Mouse (Mus musculus) layer of hippocampus, adult 9-11 months (tissue): ENCODE data around the gene Gm20661.

Experiments
- DNase-seq: peaks from one replicate; pipeline ENCODE4 v3.0.0; 2022

Gm20661 gene

GRCm38 (mm10) chr9:107982681-107983346 lies at the start of gene Gm20661:
Gene Gm20661 (plus strand): TSS chr9:107983058.
- DNase-seq = peak; percentile 86

- DNase-seq = peak; percentile 67
Measured at GRCm38 (mm10) chr9:107934146-107934545, 48.7 kb upstream of the Gm20661 start.

- DNase-seq = no peak
Measured at GRCm38 (mm10) chr9:107935374-107935773, 47.5 kb upstream of the Gm20661 start, which contains the start of gene Camkv. Gene Camkv (plus strand): TSS chr9:107935674.

- DNase-seq = peak; percentile 57
Measured at GRCm38 (mm10) chr9:107935790-107936214, 47.1 kb upstream of the Gm20661 start.

GRCm38 (mm10) chr9:107936215-107936822 lies 46.5 kb upstream of the Gm20661 start:
- DNase-seq = peak; percentile 61

GRCm38 (mm10) chr9:107936831-107937230 lies 46.0 kb upstream of the Gm20661 start:
- DNase-seq = no peak

GRCm38 (mm10) chr9:107947241-107948194 lies 35.3 kb upstream of the Gm20661 start:
- DNase-seq = peak; percentile 72

- no peak for DNase-seq
Measured at GRCm38 (mm10) chr9:107949184-107949921, 33.5 kb upstream of the Gm20661 start.

GRCm38 (mm10) chr9:107949922-107950235 lies 33.0 kb upstream of the Gm20661 start, which contains the start of gene Traip:
Gene Traip (plus strand): TSS chr9:107950136.
- DNase-seq = no peak

- peak; percentile 93 for DNase-seq
Measured at GRCm38 (mm10) chr9:107950460-107951355, 32.1 kb upstream of the Gm20661 start.

- DNase-seq = no peak
Measured at GRCm38 (mm10) chr9:107955613-107956289, 27.1 kb upstream of the Gm20661 start.

- DNase-seq = no peak
Measured at GRCm38 (mm10) chr9:107957141-107957540, 25.7 kb upstream of the Gm20661 start.

GRCm38 (mm10) chr9:107959896-107960295 lies 23.0 kb upstream of the Gm20661 start:
- DNase-seq = no peak

GRCm38 (mm10) chr9:107960928-107961327 lies 21.9 kb upstream of the Gm20661 start:
- DNase-seq = no peak

GRCm38 (mm10) chr9:107961351-107961762 lies 21.5 kb upstream of the Gm20661 start:
- peak; percentile 91 for DNase-seq

- peak; percentile 86 for DNase-seq
Measured at GRCm38 (mm10) chr9:107961881-107962280, 21.0 kb upstream of the Gm20661 start.

- no peak for DNase-seq
Measured at GRCm38 (mm10) chr9:107962916-107963315, 19.9 kb upstream of the Gm20661 start.

GRCm38 (mm10) chr9:107963700-107964099 lies 19.2 kb upstream of the Gm20661 start:
- DNase-seq = peak; percentile 75

GRCm38 (mm10) chr9:107964681-107965080 lies 18.2 kb upstream of the Gm20661 start:
- DNase-seq = no peak

- DNase-seq = no peak
Measured at GRCm38 (mm10) chr9:107966676-107967075, 16.2 kb upstream of the Gm20661 start.

GRCm38 (mm10) chr9:107967437-107967836 lies 15.4 kb upstream of the Gm20661 start:
- DNase-seq = no peak
